Mouse (Mus musculus) CH12.LX (cell line): ENCODE measurements around the gene Ganab.

Experiments
- CTCF ChIP-seq, 2 experiments: IDR thresholded peaks in 1 of 2; conservative IDR thresholded peaks in 1 of 2; 2 replicates each; pipeline ENCODE4 v1.5.1; 2011 to 2012; ENCODE audit warnings: low read depth in 2 of 2, low read length in 2 of 2, improper control_type of control experiment in 1 of 2, inconsistent platforms in 1 of 2, mild to moderate bottlenecking in 1 of 2, moderate library complexity in 1 of 2
- POLR2A ChIP-seq: IDR thresholded peaks from 2 replicates; pipeline ENCODE4 v1.6.1; 2011; ENCODE audit warnings: low read depth, mild to moderate bottlenecking, improper control_type of control experiment, low read length
- ZNF384 ChIP-seq: IDR thresholded peaks from 2 replicates; pipeline ENCODE4 v1.6.1; 2012; ENCODE audit warnings: low read depth, low read length, improper control_type of control experiment, inconsistent platforms

DNA sequence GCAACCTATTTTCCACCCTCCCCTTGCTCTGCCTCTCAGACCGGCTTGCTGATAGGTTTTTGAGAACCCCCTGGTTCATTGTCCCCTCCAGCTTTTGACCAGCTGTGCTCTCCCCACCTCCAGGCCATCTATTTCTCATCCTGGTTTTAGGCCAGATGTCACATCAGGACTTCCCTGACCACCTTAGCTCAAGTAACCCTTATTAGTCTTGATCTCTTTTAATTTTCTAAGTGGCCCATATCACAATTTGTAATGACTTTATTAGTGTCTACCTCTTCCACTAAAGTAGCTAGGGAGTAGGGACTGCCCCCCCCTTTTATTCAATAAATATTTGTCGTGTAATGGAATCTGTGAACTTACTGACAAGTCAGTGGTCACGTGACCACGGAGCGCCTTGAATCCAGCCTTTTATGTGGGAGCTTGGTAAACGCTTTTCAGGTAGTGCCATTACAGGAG lies 23.0 kb downstream of the Ganab start:
- no peak for TF ChIP-seq CTCF (conservative IDR thresholded peaks at IDR 0.05 in 1 of 2, IDR thresholded peaks at IDR 0.05 in 1 of 2; ENCODE audit: low read depth in 2 of 2, low read length in 2 of 2)
- TF ChIP-seq ZNF384: no peak
- no peak for TF ChIP-seq POLR2A
